Mouse (Mus musculus) kidney, adult 2 months (tissue): ENCODE data around the gene Cpb2. TPM values are rescaled to one million over a fixed set of nuclear protein-coding genes. Genes with fewer than 3 reads are reported as not detected.

Source experiments
- DNase-seq: peaks from one replicate; pipeline ENCODE4 v3.0.0; 2021
- H3K27ac ChIP-seq: fragments of 200-500 bp; 2 replicates; pipeline ENCODE4 v1.5.1; 2012; ENCODE audit warnings: low read depth, low read length, control low read depth, inconsistent platforms; ENCODE audit not compliant: insufficient read depth
- H3K27me3 ChIP-seq: fragments of 200-500 bp; replicated peaks from 2 replicates; pipeline ENCODE4 v1.6.1; 2012; ENCODE audit warnings: mild to moderate bottlenecking, moderate library complexity, low read length, inconsistent platforms; ENCODE audit not compliant: control insufficient read depth, insufficient read depth
- H3K36me3 ChIP-seq: fragments of 200-500 bp; 2 replicates; pipeline ENCODE4 v1.6.1; 2012; ENCODE audit warnings: mild to moderate bottlenecking, moderate library complexity, low read length, inconsistent platforms; ENCODE audit not compliant: control insufficient read depth, insufficient read depth
- H3K4me1 ChIP-seq: fragments of 200-500 bp; 2 replicates; pipeline ENCODE4 v1.6.1; 2011; ENCODE audit warnings: low read length; ENCODE audit not compliant: control insufficient read depth, insufficient read depth
- H3K4me3 ChIP-seq: fragments of 200-500 bp; 2 replicates; pipeline ENCODE4 v1.5.1; 2011; ENCODE audit warnings: mild to moderate bottlenecking, low read depth, low read length, control low read depth; ENCODE audit not compliant: insufficient read depth
- CTCF ChIP-seq: fragments of 200-500 bp; conservative IDR thresholded peaks from 2 replicates; pipeline ENCODE4 v1.5.1; 2011; ENCODE audit warnings: low read depth, mild to moderate bottlenecking, control low read depth, low read length, moderate library complexity, mixed read lengths; ENCODE audit not compliant: insufficient read depth, insufficient read length
- POLR2A ChIP-seq: fragments of 200-500 bp; IDR thresholded peaks from one replicate; pipeline ENCODE4 v1.6.1; 2011; ENCODE audit warnings: low read depth, low read length, control low read depth
- WGBS: fragments of 180-500 bp; shearing (Covaris S2); methylation state at CpG from one replicate; pipeline ENCODE4 v1.1.7; 2018; 5-methylcytosine and 5-hydroxymethylcytosine counted together
- polyA plus RNA-seq: library from polyadenylated mRNA; depleted of rRNA; stranded (reverse); fragments of >200 nt; gene quantifications from 2 replicates; pipeline ENCODE4 v1.2.3, GENCODE M21; 2012

Cpb2 gene
- polyA plus RNA-seq, 1 experiment = 2.6 TPM

DNA sequence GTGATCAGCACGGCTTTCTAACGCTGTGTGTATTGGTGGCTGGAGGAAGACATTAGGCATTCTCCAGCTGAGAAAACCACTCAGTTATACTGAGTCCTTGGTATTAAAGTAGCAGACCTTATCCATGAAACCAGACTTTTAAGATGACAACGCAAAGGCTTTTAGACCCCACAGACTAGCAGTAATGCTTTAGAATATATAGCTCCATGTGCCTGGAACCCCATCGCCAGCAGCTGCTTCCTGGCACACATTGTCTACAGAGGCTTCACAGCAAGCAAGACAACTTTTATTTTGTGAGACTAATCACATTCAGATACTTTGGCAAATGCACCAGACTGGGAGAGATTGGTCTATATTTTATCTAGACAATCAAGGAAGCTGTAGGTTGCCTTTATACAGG lies 35.8 kb upstream of the Cpb2 start:
- WGBS = 93% methylated on average over 4 of the region's 4 CpGs
- no peak for DNase-seq
- Histone ChIP-seq H3K27me3 (no peaks in the 10 kb centered on the region), H3K4me3 (no peak overlapping the region), H3K4me1 (no peaks in the 10 kb centered on the region), H3K27ac (no peak overlapping the region), H3K36me3 (no peaks in the 10 kb centered on the region)
- TF ChIP-seq CTCF = no peak
- no peak for TF ChIP-seq POLR2A

DNA sequence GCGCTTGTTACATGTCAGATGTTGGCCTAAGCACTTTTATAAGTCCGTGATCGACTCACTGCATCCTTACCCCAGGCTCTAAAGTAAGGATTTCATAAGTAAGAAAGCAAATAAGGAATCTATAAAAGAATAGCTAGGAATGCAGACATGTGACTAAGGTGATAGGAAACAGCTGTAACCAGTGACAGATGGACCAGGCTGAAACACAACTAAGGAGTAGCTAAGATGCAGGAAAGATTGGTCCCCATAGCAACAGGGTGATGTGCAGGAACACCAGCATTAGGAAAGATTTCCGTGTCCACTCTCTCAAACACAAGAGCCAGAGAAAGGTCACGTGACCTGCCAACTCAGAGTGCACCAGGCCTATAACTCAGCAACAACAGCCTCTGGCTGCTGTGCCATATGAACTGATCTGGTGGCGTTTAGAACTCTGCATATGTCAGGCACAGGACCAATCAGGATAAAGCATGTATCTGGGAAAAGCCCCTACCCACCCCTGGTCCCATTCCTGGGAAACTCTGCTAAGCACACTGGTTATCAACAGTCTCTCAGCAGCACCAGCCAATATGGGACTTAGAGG lies 33.4 kb upstream of the Cpb2 start:
- Histone ChIP-seq H3K27ac (no peak overlapping the region), H3K4me1 (no peaks in the 10 kb centered on the region), H3K4me3 (no peak overlapping the region), H3K27me3 (no peaks in the 10 kb centered on the region), H3K36me3 (no peaks in the 10 kb centered on the region)
- DNase-seq = no peak
- 72% methylated on average over 6 of the region's 6 CpGs for WGBS
- TF ChIP-seq POLR2A (no peak), CTCF (no peak)

DNA sequence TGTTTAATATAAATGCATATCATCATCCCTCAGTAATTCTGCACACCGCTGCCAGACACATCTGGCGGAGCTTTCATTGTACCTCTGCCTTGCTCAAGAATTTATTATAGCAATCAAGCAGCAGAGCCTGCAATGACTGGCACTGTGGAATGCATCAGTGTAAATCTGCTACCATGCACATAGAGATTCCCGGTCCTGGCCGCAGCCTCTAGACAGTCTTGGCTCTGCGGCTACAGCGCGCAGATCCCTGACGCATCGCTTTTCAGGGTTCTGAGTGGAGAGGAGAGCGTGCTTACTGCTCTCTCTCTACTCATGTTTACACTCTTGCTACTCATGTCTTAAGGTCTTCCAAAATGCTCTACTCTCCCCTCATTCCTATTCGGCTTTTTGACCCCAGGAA lies 28.3 kb upstream of the Cpb2 start:
- H3K27me3 ChIP-seq = no peaks in the 10 kb centered on the region
- no peaks in the 10 kb centered on the region for H3K36me3 ChIP-seq
- H3K27ac ChIP-seq = no peak overlapping the region
- WGBS = 64% methylated on average over 11 of the region's 11 CpGs
- DNase-seq = no peak
- TF ChIP-seq POLR2A (no peak), CTCF (no peak)
- no peak overlapping the region for H3K4me3 ChIP-seq
- no peaks in the 10 kb centered on the region for H3K4me1 ChIP-seq

DNA sequence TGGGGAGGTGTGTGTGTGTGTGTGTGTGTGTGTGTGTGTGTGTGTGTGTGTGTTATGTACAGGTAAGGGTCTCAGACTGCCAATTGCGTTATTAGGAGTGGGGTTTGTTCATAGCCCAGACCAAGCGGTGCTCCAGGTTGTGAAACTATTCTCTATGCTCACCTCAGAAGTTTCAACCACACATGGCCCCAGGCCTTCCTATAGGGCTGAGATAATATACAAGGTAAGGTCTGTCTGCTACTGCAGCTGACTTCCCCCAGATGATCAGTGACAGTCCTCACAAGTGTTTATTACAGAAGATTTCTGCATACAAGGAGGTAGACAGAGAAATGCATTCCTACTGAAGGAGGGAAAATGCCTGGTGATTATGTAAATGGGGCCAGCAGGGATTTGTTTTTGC lies 23.2 kb upstream of the Cpb2 start:
- no peaks in the 10 kb centered on the region for H3K36me3 ChIP-seq
- DNase-seq = no peak
- no peaks in the 10 kb centered on the region for H3K27me3 ChIP-seq
- 96% methylated on average over 2 of the region's 2 CpGs for WGBS
- TF ChIP-seq POLR2A (no peak), CTCF (no peak)
- H3K4me3 ChIP-seq = no peak overlapping the region
- H3K4me1 ChIP-seq = no peaks in the 10 kb centered on the region
- H3K27ac ChIP-seq = no peak overlapping the region

DNA sequence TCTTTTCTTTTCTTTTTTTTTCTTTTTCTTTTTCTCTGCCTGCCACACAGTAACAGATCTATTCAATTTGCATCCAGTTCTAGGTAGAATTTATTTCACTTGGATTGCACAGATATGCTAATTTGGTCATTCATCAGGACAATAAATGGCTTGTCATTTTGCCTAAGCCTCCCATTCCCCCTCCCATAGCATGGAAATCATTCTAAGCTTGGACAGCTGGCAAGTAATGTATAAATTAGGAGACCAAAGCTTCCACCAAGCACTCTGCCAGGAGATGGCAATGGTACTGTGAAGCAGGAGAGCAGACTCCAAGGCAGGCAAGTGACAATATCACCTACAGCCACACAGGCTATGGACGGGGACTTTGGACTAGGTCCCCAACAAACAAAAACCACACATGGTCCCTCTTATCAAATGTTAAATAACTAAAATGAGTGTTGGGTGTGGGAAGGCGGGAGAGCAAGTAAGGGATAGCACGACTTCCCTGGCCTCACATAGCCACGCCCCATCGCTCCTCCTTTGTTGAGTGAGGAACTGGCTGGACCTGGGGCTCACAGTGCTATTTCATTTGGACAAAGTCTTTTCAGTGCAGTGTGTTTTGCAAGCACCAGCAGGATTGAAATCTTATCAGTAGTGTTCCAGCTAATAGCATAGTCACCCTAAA lies 22.7 kb upstream of the Cpb2 start:
- no peaks in the 10 kb centered on the region for H3K4me1 ChIP-seq
- WGBS = 76% methylated on average over 5 of the region's 5 CpGs

DNA sequence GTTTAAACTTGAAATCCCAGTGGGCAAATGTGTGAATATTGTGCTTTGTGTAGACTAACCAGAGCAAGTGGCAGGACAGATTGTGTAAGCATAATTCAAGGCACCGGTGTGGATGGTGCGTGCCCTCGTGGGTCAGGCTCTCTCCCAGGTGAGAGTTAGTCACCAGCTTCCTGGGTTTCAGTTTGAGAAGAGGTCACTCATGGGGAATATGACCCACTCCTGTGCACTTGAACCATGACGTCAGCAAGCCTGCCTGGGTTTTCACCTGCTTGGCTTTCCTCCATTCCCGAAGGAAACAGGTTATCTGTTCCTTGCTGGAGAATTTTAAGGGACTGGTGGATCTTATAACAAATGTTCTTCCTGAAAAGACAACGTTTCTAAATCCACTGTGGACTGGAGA lies 19.7 kb upstream of the Cpb2 start:
- no peaks in the 10 kb centered on the region for H3K27me3 ChIP-seq
- H3K36me3 ChIP-seq = no peaks in the 10 kb centered on the region
- no peaks in the 10 kb centered on the region for H3K4me1 ChIP-seq
- WGBS = 55% methylated on average over 6 of the region's 6 CpGs
- DNase-seq = no peak
- no peak overlapping the region for H3K27ac ChIP-seq
- TF ChIP-seq CTCF (no peak), POLR2A (no peak)
- H3K4me3 ChIP-seq = no peak overlapping the region

More for the DNA sequence above, 22.7 kb upstream of the Cpb2 start:
- H3K36me3 ChIP-seq = no peaks in the 10 kb centered on the region
- no peak for DNase-seq
- no peak overlapping the region for H3K27ac ChIP-seq
- H3K4me3 ChIP-seq = no peak overlapping the region
- no peak for TF ChIP-seq CTCF
- TF ChIP-seq POLR2A = no peak
- H3K27me3 ChIP-seq = no peaks in the 10 kb centered on the region

DNA sequence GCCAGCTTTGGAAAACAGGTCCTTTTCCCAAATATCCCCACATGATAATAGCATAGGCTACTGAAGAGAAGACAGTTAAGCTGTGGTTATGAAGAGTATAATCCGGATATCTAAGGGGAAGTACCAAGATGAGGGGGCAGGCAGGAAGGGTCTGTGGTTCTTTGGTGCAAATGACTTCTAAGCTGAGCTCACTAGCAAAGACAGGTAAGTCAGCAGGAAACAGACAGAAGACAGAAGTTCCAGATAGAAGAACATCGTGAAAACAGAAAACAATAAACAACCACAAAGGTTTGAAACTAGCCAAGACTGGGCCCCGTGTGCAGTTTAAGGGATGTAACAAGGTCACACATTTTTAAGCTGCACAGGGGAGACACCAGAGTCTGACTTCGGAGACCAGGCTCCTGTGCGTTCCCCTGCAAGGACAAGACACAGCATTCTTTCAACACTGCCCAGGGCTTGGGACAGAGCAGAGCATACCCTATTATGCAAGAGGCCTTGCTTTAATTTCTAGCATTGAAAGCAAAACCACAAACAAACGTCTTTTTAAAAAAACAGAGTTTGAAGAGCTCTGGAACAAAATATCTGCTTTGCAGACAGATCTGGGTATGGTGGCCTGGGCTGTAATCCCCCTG lies 14.5 kb upstream of the Cpb2 start:
- no peak for TF ChIP-seq CTCF
- TF ChIP-seq POLR2A = no peak
- WGBS = 77% methylated on average over 6 of the region's 6 CpGs
- DNase-seq = no peak
- Histone ChIP-seq H3K4me3 (no peak overlapping the region), H3K36me3 (no peaks in the 10 kb centered on the region), H3K27me3 (no peaks in the 10 kb centered on the region), H3K4me1 (no peaks in the 10 kb centered on the region), H3K27ac (no peak overlapping the region)
